Mouse (Mus musculus) heart, embryonic 16.5 days (tissue): ENCODE data around the gene Smim4. TPM values are rescaled to one million over a fixed set of nuclear protein-coding genes. Genes with fewer than 3 reads are reported as not detected.

Experiments used
- ATAC-seq: fragments of 200-750 bp; cut with Nextera tagmentation; replicated peaks from 2 replicates; pipeline ENCODE4 v1.8.0; 2017; ENCODE audit warnings: moderate number of reproducible peaks; ENCODE audit not compliant: insufficient read depth, low FRiP score; ENCODE audit errors: extremely low read depth
- H3K27ac ChIP-seq: fragments of 300-500 bp; sonication (generic); 2 replicates; pipeline ENCODE4 v1.5.1; 2014; ENCODE audit warnings: mild to moderate bottlenecking, low read length, control low read depth, moderate library complexity
- H3K27me3 ChIP-seq: fragments of 300-500 bp; sonication (generic); 2 replicates; pipeline ENCODE4 v1.6.1; 2014; ENCODE audit warnings: low read length, mixed read lengths; ENCODE audit not compliant: control insufficient read depth, insufficient read depth
- H3K36me3 ChIP-seq: fragments of 300-500 bp; sonication (generic); 2 replicates; pipeline ENCODE4 v1.6.1; 2014; ENCODE audit not compliant: control insufficient read depth, insufficient read depth
- H3K4me1 ChIP-seq: fragments of 300-500 bp; sonication (generic); 2 replicates; pipeline ENCODE4 v1.6.1; 2014; ENCODE audit warnings: low read length, mixed read lengths; ENCODE audit not compliant: control insufficient read depth, insufficient read depth
- H3K4me2 ChIP-seq: fragments of 300-500 bp; sonication (generic); 2 replicates; pipeline ENCODE4 v1.6.1; 2014; ENCODE audit warnings: low read depth, mild to moderate bottlenecking, control low read depth, low read length
- H3K4me3 ChIP-seq: fragments of 300-500 bp; sonication (generic); 2 replicates; pipeline ENCODE4 v1.5.1; 2014; ENCODE audit warnings: mild to moderate bottlenecking, control low read depth, low read length
- H3K9ac ChIP-seq: fragments of 300-500 bp; sonication (generic); 2 replicates; pipeline ENCODE4 v1.6.1; 2014; ENCODE audit warnings: low read length, control low read depth
- H3K9me3 ChIP-seq: fragments of 300-500 bp; sonication (generic); replicated peaks from 2 replicates; pipeline ENCODE4 v1.6.1; 2016; ENCODE audit warnings: low read length; ENCODE audit not compliant: control insufficient read depth
- WGBS: fragments of 180-500 bp; shearing (Covaris S2); extraction: QIAGEN DNeasy Blood & Tissue Kit; methylation state at CpG from one replicate; pipeline ENCODE4 v1.1.7; 2014; 5-methylcytosine and 5-hydroxymethylcytosine counted together
- polyA plus RNA-seq: library from polyadenylated mRNA; unstranded; fragments of >200 nt; fragmentation: Nextera tagmentation; extraction: Ambion mirVana; gene quantifications from 2 replicates; pipeline ENCODE4 v1.2.1, GENCODE M21; 2015

Smim4 gene
- polyA plus RNA-seq, 1 experiment from 2014 or later, result 95.8 TPM

DNA sequence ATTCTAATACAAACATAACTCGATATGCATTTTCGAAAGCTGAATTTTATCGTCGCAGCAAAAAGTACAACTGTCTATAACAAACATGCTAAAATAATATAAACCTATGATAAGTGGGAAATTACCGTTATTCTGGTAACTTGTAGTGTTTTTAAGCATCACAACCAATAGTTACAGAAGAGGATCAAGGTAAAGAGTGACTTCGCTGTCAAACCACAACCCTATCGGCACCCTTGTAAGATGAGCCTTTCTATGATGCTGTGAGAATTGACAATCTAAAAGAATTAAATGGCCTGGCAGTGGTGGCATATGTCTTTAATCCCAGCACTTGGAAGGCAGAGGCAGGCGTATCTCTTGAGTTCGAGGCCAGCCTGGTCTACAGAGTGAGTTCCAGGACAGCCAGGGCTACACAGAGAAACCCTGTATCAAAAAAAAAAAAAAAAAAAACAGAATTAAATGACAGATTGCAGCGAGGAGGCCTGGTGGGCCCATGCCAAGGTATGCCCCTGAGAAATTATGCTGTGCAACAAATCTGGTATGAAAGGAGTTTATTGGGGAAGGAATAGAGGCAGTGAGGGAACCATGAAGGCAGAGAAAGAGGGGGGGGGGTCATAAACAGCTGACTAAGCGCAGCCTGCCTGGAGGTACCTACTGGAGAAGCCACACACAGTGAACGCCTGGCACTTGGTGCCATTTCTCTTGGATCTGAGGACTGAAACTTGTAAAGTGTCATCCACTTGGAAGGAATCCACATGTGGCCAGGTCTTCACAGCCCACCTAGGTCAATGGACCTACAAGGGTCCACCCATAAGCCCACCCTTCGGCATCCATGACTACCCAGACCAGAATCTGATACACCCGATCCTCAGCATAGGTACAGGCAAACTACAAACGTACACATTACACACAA is 825 bp upstream of the Smim4 start:
- H3K4me1 ChIP-seq, result peaks cover 58% of the 10 kb centered on the region

DNA sequence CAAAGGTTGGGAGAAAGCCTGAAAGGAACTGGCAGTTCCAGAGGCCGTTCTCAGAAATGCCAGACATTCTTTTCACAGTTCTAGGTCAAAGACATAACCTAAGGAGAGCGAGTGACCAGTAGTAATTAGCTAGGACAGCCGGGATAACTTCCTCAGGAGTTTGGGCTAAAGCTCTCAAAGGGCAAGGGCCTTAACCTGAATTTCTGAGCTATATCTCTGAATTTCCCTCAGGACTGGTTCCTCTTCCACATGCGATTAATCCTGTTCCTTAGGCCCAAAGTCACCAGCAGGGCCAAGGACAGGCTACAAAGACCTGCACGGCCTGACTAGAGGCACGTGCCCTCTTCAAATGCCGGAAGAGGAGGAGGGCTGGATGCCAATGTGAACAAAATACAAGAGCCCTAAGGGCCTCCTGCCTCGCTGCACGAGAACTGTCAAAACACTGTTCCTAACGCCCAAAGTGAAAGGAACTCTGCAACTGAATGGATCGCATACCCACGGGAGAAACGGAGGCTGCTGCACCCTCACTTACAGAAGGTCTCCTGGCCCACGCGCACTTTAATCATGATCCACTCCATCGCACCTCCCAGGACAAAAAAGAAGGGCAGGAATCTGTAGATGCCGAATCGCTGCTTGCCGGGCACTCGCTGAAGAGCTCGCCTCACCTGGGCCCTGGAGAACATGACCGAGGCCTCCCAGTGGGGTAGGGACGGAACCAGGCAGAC is 493 bp downstream of the Smim4 start:
- H3K27me3 ChIP-seq, result no peaks in the 10 kb centered on the region
- 2% methylated on average over 23 of the region's 23 CpGs for WGBS
- H3K9me3 ChIP-seq, result no peaks in the 10 kb centered on the region
- peaks cover 6% of the 10 kb centered on the region for H3K36me3 ChIP-seq
- peak overlapping the region; percentile 94 for H3K9ac ChIP-seq
- H3K27ac ChIP-seq, result peak overlapping the region; percentile 99
- peaks cover 52% of the 10 kb centered on the region for H3K4me1 ChIP-seq
- peak; percentile 43 for ATAC-seq
- H3K4me3 ChIP-seq, result peak overlapping the region; percentile 87
- H3K4me2 ChIP-seq, result peak overlapping the region; percentile 87

More for the DNA sequence above, 825 bp upstream of the Smim4 start:
- Histone ChIP-seq H3K36me3 (peaks cover 3% of the 10 kb centered on the region; the same call in 1 of the 2 replicates), H3K9ac (peak overlapping the region; percentile 37), H3K9me3 (no peaks in the 10 kb centered on the region), H3K27ac (peak overlapping the region; percentile 83), H3K4me2 (peak overlapping the region; percentile 78), H3K27me3 (no peaks in the 10 kb centered on the region), H3K4me3 (peak overlapping the region; percentile 36)
- no peak for ATAC-seq
- 63% methylated on average over 15 of the region's 15 CpGs for WGBS

DNA sequence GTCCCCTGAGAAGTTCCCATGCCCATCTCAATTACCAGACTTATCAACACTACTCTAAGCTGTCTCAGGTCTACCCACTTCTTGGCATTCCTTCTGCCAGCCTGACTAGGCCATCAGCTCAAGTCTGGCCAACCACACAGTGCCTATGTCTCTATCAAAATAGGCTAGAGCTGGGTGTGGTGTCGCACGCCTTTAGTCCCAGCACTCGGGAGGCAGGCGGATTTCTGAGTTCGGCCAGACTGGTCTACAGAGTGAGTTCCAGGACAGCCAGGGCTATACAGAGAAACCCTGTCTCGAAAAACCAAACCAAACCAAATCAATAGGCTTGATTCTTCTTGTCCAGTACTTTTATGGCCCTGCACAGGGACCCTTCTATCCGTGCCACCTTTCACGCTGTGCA is 1.9 kb downstream of the Smim4 start:
- Histone ChIP-seq H3K36me3 (peaks cover 8% of the 10 kb centered on the region), H3K4me2 (peak overlapping the region; percentile 50; the same call in 1 of the 2 replicates), H3K4me1 (peaks cover 37% of the 10 kb centered on the region), H3K9ac (peak overlapping the region; percentile 25; the same call in 1 of the 2 replicates), H3K27me3 (no peaks in the 10 kb centered on the region), H3K4me3 (no peak overlapping the region), H3K9me3 (no peaks in the 10 kb centered on the region), H3K27ac (no peak overlapping the region)
- WGBS, result 91% methylated on average over 8 of the region's 8 CpGs
- ATAC-seq, result no peak

- Histone ChIP-seq H3K4me3 (no peak overlapping the region), H3K4me1 (peaks cover 34% of the 10 kb centered on the region), H3K9ac (no peak overlapping the region), H3K4me2 (peak overlapping the region; percentile 21; the same call in 1 of the 2 replicates), H3K36me3 (peaks cover 12% of the 10 kb centered on the region), H3K27ac (peak overlapping the region; percentile 55), H3K27me3 (no peaks in the 10 kb centered on the region), H3K9me3 (no peaks in the 10 kb centered on the region)
- WGBS, result 48% methylated on average over 9 of the region's 9 CpGs
- no peak for ATAC-seq
Measured at GRCm38 (mm10) chr14:31125106-31126075, 3.4 kb downstream of the Smim4 start.

GRCm38 (mm10) chr14:31115522-31115921 is 13.2 kb downstream of the Smim4 start:
- no peak overlapping the region for H3K4me3 ChIP-seq
- H3K27me3 ChIP-seq, result no peaks in the 10 kb centered on the region
- H3K9ac ChIP-seq, result no peak overlapping the region
- 62% methylated on average over 2 of the region's 2 CpGs for WGBS
- H3K27ac ChIP-seq, result no peak overlapping the region
- H3K9me3 ChIP-seq, result no peaks in the 10 kb centered on the region
- H3K4me2 ChIP-seq, result no peak overlapping the region
- H3K4me1 ChIP-seq, result peaks cover 2% of the 10 kb centered on the region; the same call in 1 of the 2 replicates
- H3K36me3 ChIP-seq, result peaks cover 28% of the 10 kb centered on the region
- no peak for ATAC-seq

GRCm38 (mm10) chr14:31114011-31114410 is 14.7 kb downstream of the Smim4 start:
- Histone ChIP-seq H3K4me2 (no peak overlapping the region), H3K4me1 (peaks cover 2% of the 10 kb centered on the region; the same call in 1 of the 2 replicates), H3K27ac (no peak overlapping the region), H3K9me3 (no peaks in the 10 kb centered on the region), H3K4me3 (no peak overlapping the region), H3K36me3 (peaks cover 32% of the 10 kb centered on the region), H3K9ac (no peak overlapping the region), H3K27me3 (no peaks in the 10 kb centered on the region)
- no peak for ATAC-seq
- 51% methylated on average over 3 of the region's 3 CpGs for WGBS

DNA sequence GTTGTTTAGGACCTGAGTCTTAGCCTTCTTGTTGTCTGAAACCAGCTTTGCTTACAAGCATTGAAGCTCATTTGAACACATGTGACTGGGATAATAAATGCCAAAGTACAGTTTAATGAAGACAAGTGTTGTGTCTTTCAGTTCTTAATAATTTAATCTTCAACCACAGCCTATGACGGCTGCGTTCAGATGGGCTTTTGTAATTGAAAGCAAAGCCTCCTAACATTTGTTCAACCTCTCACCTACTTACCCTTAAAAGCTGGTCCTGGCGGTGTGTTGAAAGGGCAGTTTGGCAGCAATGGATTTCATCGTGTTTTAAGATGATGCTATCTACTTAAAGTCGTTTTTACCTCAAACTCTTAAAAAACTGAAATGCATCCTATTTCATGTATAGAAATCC is 16.6 kb downstream of the Smim4 start:
- Histone ChIP-seq H3K4me1 (peaks cover 2% of the 10 kb centered on the region; the same call in 1 of the 2 replicates), H3K36me3 (peaks cover 34% of the 10 kb centered on the region), H3K4me3 (no peak overlapping the region), H3K9ac (no peak overlapping the region), H3K27ac (no peak overlapping the region), H3K4me2 (no peak overlapping the region), H3K9me3 (no peaks in the 10 kb centered on the region), H3K27me3 (no peaks in the 10 kb centered on the region)
- no peak for ATAC-seq
- 68% methylated on average over 5 of the region's 5 CpGs for WGBS

DNA sequence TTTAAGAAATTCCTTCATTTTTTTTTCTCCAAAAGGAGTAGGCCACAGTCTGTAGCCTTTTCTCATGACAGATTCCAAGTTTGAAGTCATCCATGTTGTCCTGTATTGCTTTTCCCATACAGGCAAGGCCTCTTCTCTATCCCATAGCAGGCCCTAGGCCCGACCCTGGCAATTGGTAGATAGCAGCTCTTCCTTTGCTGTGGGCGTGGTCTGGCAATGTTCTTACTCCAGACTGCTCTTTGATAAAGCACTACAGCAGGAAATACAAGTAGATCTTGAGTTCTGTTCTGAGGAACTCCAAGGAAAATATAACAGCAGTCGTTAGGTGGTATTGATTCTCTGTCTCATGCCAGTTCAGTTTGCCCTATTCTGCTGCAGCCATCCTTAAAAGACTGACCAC is 18.1 kb downstream of the Smim4 start:
- Histone ChIP-seq H3K9me3 (no peaks in the 10 kb centered on the region), H3K4me2 (no peak overlapping the region), H3K4me3 (no peak overlapping the region), H3K36me3 (peaks cover 42% of the 10 kb centered on the region), H3K27ac (no peak overlapping the region), H3K9ac (no peak overlapping the region), H3K4me1 (0 out of 2 replicates have a peak, but pooled peaks cover 2% of the 10 kb centered on the region), H3K27me3 (no peaks in the 10 kb centered on the region)
- 55% methylated on average over 3 of the region's 3 CpGs for WGBS
- no peak for ATAC-seq
